Comparison of ENCODE assay signal across 21 mouse cellular contexts in genomic region chr7:139413400-139413799, GRCm38 (mm10). TPM values are rescaled to one million over a fixed set of nuclear protein-coding genes. Genes with fewer than 3 reads are reported as not detected.
DNase-seq lines count a peak whose midpoint lies in the region; ATAC-seq and TF ChIP-seq lines count a peak whose summit lies in the region.
"Had no signal": no experiment of that assay in that cellular context is flagged by ENCODE, and none has a peak within 500 bp of the region (broad histone marks: within the 10 kb centered on the region; RNA-seq: fewer than 3 reads in every experiment).

No protein-coding gene starts in this region.

- H3K4me2 ChIP-seq in heart, postnatal 0 days (ENCODE audit: low read depth, low read length), result no peak overlapping the region
- H3K4me2 ChIP-seq in lung, postnatal 0 days (replicated peaks; ENCODE audit: low read depth, low read length), result no peak overlapping the region
- no peak overlapping the region for H3K4me2 ChIP-seq in stomach, postnatal 0 days (replicated peaks; ENCODE audit: low read depth)
- H3K4me2 ChIP-seq: forebrain, embryonic 13.5 days; heart, embryonic 15.5 days; hindbrain, embryonic 12.5 days; midbrain, embryonic 11.5 days had no signal

- no peak overlapping the region for H3K27ac ChIP-seq in heart, postnatal 0 days (ENCODE audit: low read depth)
- peak overlapping the region; percentile 72; the same call in 1 of the 2 replicates for H3K27ac ChIP-seq in lung, postnatal 0 days (ENCODE audit: low read length)
- H3K27ac ChIP-seq in stomach, postnatal 0 days (replicated peaks), result no peak overlapping the region
- H3K27ac ChIP-seq: forebrain, embryonic 13.5 days; hindbrain, embryonic 12.5 days; layer of hippocampus, adult 2 months; limb, embryonic 10.5 days had no signal

- no peak overlapping the region for H3K9ac ChIP-seq in heart, postnatal 0 days (replicated peaks; ENCODE audit: low read depth, low read length)
- no peak overlapping the region for H3K9ac ChIP-seq in lung, postnatal 0 days (replicated peaks; ENCODE audit: low read depth)
- peak overlapping the region; percentile 13; the same call in 1 of the 2 replicates for H3K9ac ChIP-seq in stomach, postnatal 0 days (ENCODE audit: low read length)
- H3K9ac ChIP-seq: forebrain, embryonic 13.5 days; heart, embryonic 15.5 days; hindbrain, embryonic 12.5 days had no signal

- no peak for TF ChIP-seq EP300 in heart, postnatal 0 days (IDR thresholded peaks at IDR 0.05; ENCODE audit: low read depth)
- no peak for TF ChIP-seq EP300 in lung, postnatal 0 days (IDR thresholded peaks at IDR 0.05)
- no peak for TF ChIP-seq EP300 in stomach, postnatal 0 days (optimal IDR thresholded peaks at IDR 0.05)

- intact Hi-C loops in heart, postnatal 10 days (cut with DNase I), result no loop called here

- no peak for TF ChIP-seq POLR2A in lung, adult 2 months (IDR thresholded peaks at IDR 0.05; ENCODE audit: borderline replicate concordance, extremely low read depth, low read depth, low read length)

- WGBS in heart, postnatal 0 days, result 33% methylated on average over 3 of the region's 3 CpGs
- WGBS in lung, postnatal 0 days, result 29% methylated on average over 3 of the region's 3 CpGs
- WGBS in lung, adult 2 months, result 30% methylated on average over 3 of the region's 3 CpGs
- WGBS in stomach, postnatal 0 days, result 25% methylated on average over 3 of the region's 3 CpGs

- H3K4me1 ChIP-seq in heart, postnatal 0 days (ENCODE audit: control insufficient read depth, insufficient read depth), result peaks cover 77% of the 10 kb centered on the region
- peaks cover 72% of the 10 kb centered on the region for H3K4me1 ChIP-seq in lung, postnatal 0 days (ENCODE audit: insufficient read depth, low read depth, low read length)
- peaks cover 50% of the 10 kb centered on the region for H3K4me1 ChIP-seq in lung, adult 2 months (ENCODE audit: control insufficient read depth, insufficient read depth, low read length)
- peaks cover 12% of the 10 kb centered on the region for H3K4me1 ChIP-seq in stomach, postnatal 0 days (replicated peaks; ENCODE audit: control insufficient read depth, insufficient read depth)

- no peak overlapping the region for H3K4me3 ChIP-seq in heart, postnatal 0 days (ENCODE audit: low read depth, low read length)
- H3K4me3 ChIP-seq in lung, postnatal 0 days (ENCODE audit: low read depth, low read length), result no peak overlapping the region
- H3K4me3 ChIP-seq in lung, adult 2 months (replicated peaks; ENCODE audit: extremely low read depth, low read depth, low read length), result no peak overlapping the region
- H3K4me3 ChIP-seq in stomach, postnatal 0 days (ENCODE audit: low read depth, low read length), result no peak overlapping the region
- H3K4me3 ChIP-seq: forebrain, embryonic 13.5 days; heart, embryonic 15.5 days; hindbrain, embryonic 12.5 days; layer of hippocampus, adult 2 months; limb, embryonic 10.5 days had no signal

- no peaks in the 10 kb centered on the region for H3K9me3 ChIP-seq in heart, postnatal 0 days (replicated peaks; ENCODE audit: control insufficient read depth, low read length)
- H3K9me3 ChIP-seq in lung, postnatal 0 days (ENCODE audit: low read length), result no peaks in the 10 kb centered on the region
- H3K9me3 ChIP-seq in stomach, postnatal 0 days (ENCODE audit: control insufficient read depth, low read length), result no peaks in the 10 kb centered on the region
- H3K9me3 ChIP-seq: forebrain, embryonic 13.5 days; heart, embryonic 15.5 days; hindbrain, embryonic 12.5 days; limb, embryonic 10.5 days had no signal

- TF ChIP-seq CTCF in heart, postnatal 0 days (IDR thresholded peaks at IDR 0.05; ENCODE audit: low read depth), result no peak
- peak; percentile 40 for TF ChIP-seq CTCF in lung, postnatal 0 days (IDR thresholded peaks at IDR 0.05)
- no peak for TF ChIP-seq CTCF in lung, adult 2 months (IDR thresholded peaks at IDR 0.05; ENCODE audit: insufficient read depth, low read length)
- no peak; the same call in 1 of the 2 replicates for TF ChIP-seq CTCF in stomach, postnatal 0 days (IDR thresholded peaks at IDR 0.05; ENCODE audit: low read depth)

- DNase-seq in adrenal gland, postnatal 14 days, result peak; percentile 51
- no peak for DNase-seq in adrenal gland, postnatal 36 days
- no peak for DNase-seq in heart, postnatal 0 days (ENCODE audit: low spot score)
- no peak for DNase-seq in heart, postnatal 10 days
- DNase-seq in lung, postnatal 0 days (ENCODE audit: low spot score), result peak; percentile 54
- no peak for DNase-seq in lung, adult 2 months
- peak; percentile 50 for DNase-seq in stomach, postnatal 0 days (ENCODE audit: low spot score)
- DNase-seq in thymus, postnatal 10 days (ENCODE audit: low spot score in 2 of 2), result no peak
- DNase-seq: cerebellum, adult 2 months; kidney, postnatal 25 days; liver; right cerebral cortex, adult 18-20 months; right cerebral cortex, postnatal 4 days; thymus, postnatal 25 days had no signal

- H3K27me3 ChIP-seq in heart, postnatal 0 days (ENCODE audit: control insufficient read depth, insufficient read depth, low read length), result no peaks in the 10 kb centered on the region
- no peaks in the 10 kb centered on the region for H3K27me3 ChIP-seq in lung, postnatal 0 days (replicated peaks; ENCODE audit: insufficient read depth, low read length)
- no peaks in the 10 kb centered on the region for H3K27me3 ChIP-seq in stomach, postnatal 0 days (ENCODE audit: control insufficient read depth, insufficient read depth, low read length)
- H3K27me3 ChIP-seq: forebrain, embryonic 13.5 days; heart, embryonic 15.5 days; hindbrain, embryonic 12.5 days had no signal

- 0 out of 2 replicates have a peak, but pooled peaks have one; percentile 18 for ATAC-seq in heart, postnatal 0 days (ENCODE audit: insufficient read depth, low read depth)
- 0 out of 2 replicates have a peak, but pooled peaks have one; percentile 13 for ATAC-seq in lung, postnatal 0 days
- peak; percentile 27; the same call in 1 of the 2 replicates for ATAC-seq in stomach, postnatal 0 days (ENCODE audit: low FRiP score, low TSS enrichment)
- ATAC-seq: CD4-positive, CD25-positive, alpha-beta regulatory T cell, adult 4 months; forebrain, embryonic 13.5 days had no signal

- H3K36me3 ChIP-seq in heart, postnatal 0 days (replicated peaks; ENCODE audit: control insufficient read depth, insufficient read depth, low read length), result no peaks in the 10 kb centered on the region
- H3K36me3 ChIP-seq in lung, postnatal 0 days (ENCODE audit: insufficient read depth, low read length), result no peaks in the 10 kb centered on the region
- H3K36me3 ChIP-seq in stomach, postnatal 0 days (ENCODE audit: control insufficient read depth, insufficient read depth, low read length), result no peaks in the 10 kb centered on the region
- H3K36me3 ChIP-seq: heart, embryonic 15.5 days; hindbrain, embryonic 12.5 days; limb, embryonic 10.5 days had no signal

RNA-seq across cellular contexts. Expression of gene Inpp5a, which starts 24.5 kb away (rescaled TPM):
- 60.1 and 60.3 TPM in 2 replicates for total RNA-seq in adrenal gland, postnatal 14 days (2021)
- 10 to 100 TPM; 84.4 to 85.9 TPM for total RNA-seq in adrenal gland, postnatal 36 days (2021)
- 43.4 and 44.1 TPM in 2 replicates for total RNA-seq in heart, postnatal 0 days (2014; rRNA removed; ENCODE audit: low replicate concordance)
- polyA plus RNA-seq in heart, postnatal 0 days (2015; fragmentation: Nextera tagmentation; extraction: Ambion mirVana), result 57.9 and 65.2 TPM in 2 replicates
- 100 to 1,000 TPM; 185 to 197 TPM for total RNA-seq in heart, postnatal 10 days (2021)
- polyA plus RNA-seq in lung, postnatal 0 days (2015; fragmentation: Nextera tagmentation; extraction: Ambion mirVana), result 41.3 and 44.8 TPM in 2 replicates
- polyA plus RNA-seq in lung, adult 2 months (2012; rRNA removed), result 52.1 and 61.0 TPM in 2 replicates
- 25.4 and 27.6 TPM in 2 replicates for polyA plus RNA-seq in stomach, postnatal 0 days (2015; fragmentation: Nextera tagmentation; extraction: Ambion mirVana)

Comparison
In these comparisons a context has a peak if more than half of its experiments do, and no peak if none do; other contexts are left out.
1. DNase-seq: peak in adrenal gland, postnatal 14 days (single experiment), lung, postnatal 0 days (single experiment) and stomach, postnatal 0 days (single experiment); none in adrenal gland, postnatal 36 days (0 of 2), heart, postnatal 0 days (single experiment), heart, postnatal 10 days (0 of 2), lung, adult 2 months (single experiment) and thymus, postnatal 10 days (0 of 2).
2. Peak in every context shown above with its lines, with median percentiles within 50 percentile points of each other: ATAC-seq.